Mouse (Mus musculus): Measurements from ENCODE around the gene Slc22a14.
"Not testable (repeated sequence)": the region's sequence is repeated elsewhere in the genome, so short reads cannot be mapped to it uniquely, and the experiment has no call there.

Slc22a14 gene

GRCm38 (mm10) chr9:119323260-119323645 is 42.1 kb downstream of the Slc22a14 start:
- no peak for DNase-seq (ENCODE audit: low read depth, low spot score)

GRCm38 (mm10) chr9:119322289-119323259 is 42.8 kb downstream of the Slc22a14 start, which contains the start of gene Oxsr1:
TSS of gene Oxsr1 (minus strand) at chr9:119322427.
- DNase-seq (ENCODE audit: low read depth, low spot score), result peak; percentile 100

GRCm38 (mm10) chr9:119321392-119322229 is 43.7 kb downstream of the Slc22a14 start:
- DNase-seq (ENCODE audit: low read depth, low spot score), result no peak

- no peak for DNase-seq (ENCODE audit: low read depth, low spot score)
Observed at GRCm38 (mm10) chr9:119320946-119321345, 44.4 kb downstream of the Slc22a14 start.

DNA sequence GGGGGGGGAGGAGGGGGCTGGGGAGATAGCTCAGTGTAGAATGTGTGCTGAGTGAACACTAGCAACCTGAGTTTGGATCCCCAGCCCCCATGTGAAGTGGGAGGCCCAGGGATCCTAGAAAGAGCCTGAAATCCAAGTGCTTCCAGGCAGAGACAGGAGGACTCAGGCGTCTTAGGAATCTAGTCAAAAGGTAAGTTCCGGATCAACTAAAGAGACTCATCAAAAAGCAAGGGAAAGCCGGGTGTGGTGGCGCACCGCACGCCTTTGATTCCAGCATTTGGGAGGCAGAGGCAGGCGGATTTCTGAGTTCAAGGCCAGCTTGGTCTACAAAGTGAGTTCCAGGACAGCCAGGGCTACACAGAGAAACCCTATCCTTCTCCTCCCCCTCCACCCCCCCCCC is 44.9 kb downstream of the Slc22a14 start:
- DNase-seq (ENCODE audit: low read depth, low spot score), result no peak

DNA sequence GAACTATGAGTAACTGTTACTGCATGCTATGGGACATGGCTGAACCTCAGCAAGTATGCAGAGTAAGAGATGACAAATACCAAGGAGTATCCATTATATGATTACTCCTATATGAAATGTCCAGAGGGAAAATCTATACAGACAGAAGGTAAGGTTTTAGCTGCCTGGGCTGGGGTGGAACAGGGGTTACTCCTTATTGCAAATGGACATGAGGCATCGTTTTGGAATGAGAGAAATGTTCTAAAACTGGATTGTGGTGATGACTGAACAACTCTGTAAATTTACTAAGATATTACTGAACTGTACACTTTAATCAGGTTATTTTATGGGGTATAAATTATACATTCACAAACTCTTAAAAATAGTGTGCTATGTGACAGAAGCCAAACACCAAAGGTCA is 46.5 kb downstream of the Slc22a14 start:
- DNase-seq (ENCODE audit: low read depth, low spot score), result no peak

- DNase-seq (ENCODE audit: low read depth, low spot score), result no peak
Observed at GRCm38 (mm10) chr9:119313096-119313495, 52.3 kb downstream of the Slc22a14 start.

GRCm38 (mm10) chr9:119309067-119309466 is 56.3 kb downstream of the Slc22a14 start:
- no peak for DNase-seq (ENCODE audit: low read depth, low spot score)

- DNase-seq (ENCODE audit: low read depth, low spot score), result no peak
Observed at GRCm38 (mm10) chr9:119305863-119306262, 59.5 kb downstream of the Slc22a14 start.

DNA sequence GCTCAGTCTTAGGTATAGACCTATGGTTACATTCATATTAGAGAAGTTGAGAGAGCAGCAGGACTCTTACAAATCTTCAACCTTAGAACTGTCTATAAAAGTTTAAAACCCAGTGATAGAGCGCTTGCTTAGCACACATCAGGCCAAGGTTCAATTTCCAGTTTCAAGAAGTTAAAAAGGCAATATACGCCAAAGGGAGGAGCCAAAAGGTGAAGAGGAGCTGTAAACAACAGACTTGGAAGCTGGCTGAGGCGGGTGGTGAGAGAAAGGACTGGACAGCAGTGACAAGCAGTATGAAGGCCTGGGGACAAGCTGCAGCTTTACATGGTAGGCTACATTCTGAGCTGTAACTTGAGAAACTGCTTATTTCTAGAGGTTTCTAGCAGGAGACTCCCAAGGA is 66.8 kb downstream of the Slc22a14 start:
- no peak for DNase-seq (ENCODE audit: low read depth, low spot score)

- no peak for DNase-seq (ENCODE audit: low read depth, low spot score)
Observed at GRCm38 (mm10) chr9:119297696-119298095, 67.7 kb downstream of the Slc22a14 start.

GRCm38 (mm10) chr9:119290791-119291190 is 74.6 kb downstream of the Slc22a14 start:
- DNase-seq (ENCODE audit: low read depth, low spot score), result no peak

DNA sequence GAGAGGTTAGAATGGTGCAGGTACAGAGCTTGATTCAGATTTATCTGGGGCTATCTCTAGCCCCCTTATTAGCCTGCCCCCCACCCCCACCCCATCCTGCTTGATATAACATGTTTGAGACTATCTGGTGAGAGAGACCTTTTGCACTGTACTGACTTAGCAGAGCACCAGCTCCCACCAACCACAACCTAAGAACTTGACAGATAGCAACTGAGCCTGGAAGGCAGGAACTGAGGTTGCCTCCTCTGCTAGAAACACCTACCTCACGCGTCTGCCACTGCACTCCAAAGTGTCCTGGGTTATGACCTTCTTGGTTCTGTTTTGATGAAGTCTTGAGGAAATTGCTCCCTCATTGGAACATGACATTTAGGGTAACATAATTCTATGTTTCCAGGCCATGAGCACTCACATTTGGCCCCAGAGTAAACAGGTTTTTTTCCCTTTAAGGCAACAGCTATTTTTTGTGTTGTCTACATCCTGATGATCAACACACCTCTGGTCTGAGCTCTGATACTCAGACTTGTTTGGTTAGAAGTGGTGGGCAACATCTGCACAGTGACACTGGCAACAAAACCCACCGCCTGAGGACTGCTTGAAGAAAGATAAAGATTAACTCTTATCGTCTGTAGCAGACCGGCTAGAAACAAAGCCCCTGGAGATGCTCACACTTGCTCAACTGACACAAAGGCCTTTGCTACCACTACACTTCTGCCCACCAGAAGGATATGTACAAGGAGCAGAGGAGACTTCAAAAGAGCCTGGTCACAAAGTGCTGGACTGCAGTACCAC is 84.3 kb downstream of the Slc22a14 start:
- no peak for DNase-seq (ENCODE audit: low read depth, low spot score)

GRCm38 (mm10) chr9:119278031-119278430 is 87.3 kb downstream of the Slc22a14 start:
- DNase-seq (ENCODE audit: low read depth, low spot score), result no peak

GRCm38 (mm10) chr9:119276321-119276720 is 89.0 kb downstream of the Slc22a14 start:
- no peak for DNase-seq (ENCODE audit: low read depth, low spot score)

DNA sequence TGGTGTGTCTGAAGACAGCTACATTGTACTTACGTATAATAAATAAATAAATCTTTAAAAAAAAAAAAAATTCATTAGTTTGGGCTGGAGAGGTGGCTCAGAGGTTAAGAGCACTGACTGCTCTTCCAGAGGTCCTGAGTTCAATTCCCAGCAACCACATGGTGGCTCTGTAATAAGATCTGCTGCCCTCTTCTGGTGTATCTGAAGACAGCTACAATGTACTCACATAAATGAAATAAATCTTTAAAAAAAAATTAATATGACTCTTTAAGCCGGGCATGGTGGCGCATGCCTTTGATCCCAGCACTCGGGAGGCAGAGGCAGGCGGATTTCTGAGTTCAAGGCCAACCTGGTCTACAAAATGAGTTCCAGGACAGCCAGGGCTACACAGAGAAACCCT is 90.5 kb downstream of the Slc22a14 start:
- not testable (repeated sequence) for DNase-seq (ENCODE audit: low read depth, low spot score)

GRCm38 (mm10) chr9:119271496-119271895 is 93.9 kb downstream of the Slc22a14 start:
- DNase-seq (ENCODE audit: low read depth, low spot score), result no peak

GRCm38 (mm10) chr9:119268588-119269145 is 96.7 kb downstream of the Slc22a14 start:
- DNase-seq (ENCODE audit: low read depth, low spot score), result no peak

DNA sequence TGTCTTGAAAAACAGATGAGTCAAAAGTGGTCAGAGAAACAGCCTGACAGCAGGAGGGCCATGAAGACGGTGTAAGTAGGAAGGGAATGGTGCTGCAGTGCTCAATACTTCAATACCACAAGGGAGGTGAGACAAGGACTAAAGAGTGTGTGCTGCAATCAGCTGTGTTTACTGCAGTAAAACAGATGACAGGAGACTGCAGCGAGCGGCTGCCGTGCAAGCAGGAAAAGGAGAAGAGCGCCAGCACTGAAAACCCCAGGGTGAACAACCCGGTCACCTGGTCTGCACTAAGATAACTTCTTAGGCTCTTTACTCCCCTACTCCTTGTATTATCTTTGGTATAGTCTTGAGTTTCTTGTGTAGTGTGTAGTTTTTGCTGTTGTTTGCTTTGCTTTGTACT is 97.2 kb downstream of the Slc22a14 start:
- DNase-seq (ENCODE audit: low read depth, low spot score), result no peak

DNA sequence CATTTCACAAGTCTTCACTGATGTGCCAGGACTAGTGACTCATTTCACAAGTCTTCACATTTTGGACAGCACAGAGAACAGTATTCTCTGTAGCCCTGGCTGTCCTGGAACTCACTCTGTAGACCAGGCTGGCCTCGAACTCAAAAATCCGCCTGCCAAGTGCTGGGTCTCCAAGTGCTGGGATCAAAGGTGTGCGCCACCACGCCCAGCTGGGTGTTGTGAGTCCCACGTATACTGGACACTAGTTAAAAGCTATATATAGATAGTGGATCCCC is 99.3 kb downstream of the Slc22a14 start:
- not testable (repeated sequence) for DNase-seq (ENCODE audit: low read depth, low spot score)

GRCm38 (mm10) chr9:119265373-119266120 is 99.8 kb downstream of the Slc22a14 start:
- DNase-seq (ENCODE audit: low read depth, low spot score), result peak; percentile 8

All from skeletal muscle tissue, adult 2 months (tissue).